Mouse (Mus musculus): Measurements from ENCODE around the gene Rnf43. TPM values are rescaled to one million over a fixed set of nuclear protein-coding genes. Genes with fewer than 3 reads are reported as not detected.

Gene Rnf43
- polyA plus RNA-seq, 1 experiment from 2014 or later: 5.3 TPM

- no peaks in the 10 kb centered on the region for H3K27me3 ChIP-seq (replicated peaks; ENCODE audit: control insufficient read depth, insufficient read depth, low read length)
- H3K4me3 ChIP-seq (ENCODE audit: low read depth, low read length): peak overlapping the region; percentile 16
- H3K36me3 ChIP-seq (ENCODE audit: control insufficient read depth, insufficient read depth, low read length): no peaks in the 10 kb centered on the region
- H3K9ac ChIP-seq (ENCODE audit: low read depth, low read length): peak overlapping the region; percentile 45; the same call in 1 of the 2 replicates
- peak overlapping the region; percentile 45 for H3K4me2 ChIP-seq (ENCODE audit: low read depth, low read length)
- H3K27ac ChIP-seq (replicated peaks; ENCODE audit: low read depth, low read length): peak overlapping the region; percentile 52; the same call in 1 of the 2 replicates
- DNase-seq (ENCODE audit: low spot score) (peak; percentile 84), ATAC-seq (ENCODE audit: low read depth) (peak; percentile 91)
- H3K9me3 ChIP-seq (ENCODE audit: control insufficient read depth, low read length): no peaks in the 10 kb centered on the region
- peaks cover 7% of the 10 kb centered on the region; the same call in 1 of the 2 replicates for H3K4me1 ChIP-seq (ENCODE audit: control insufficient read depth, insufficient read depth, low read length)
- 9% methylated on average over 21 of the region's 21 CpGs for WGBS
Observed at GRCm38 (mm10) chr11:87709513-87710261, 47.2 kb downstream of the Rnf43 start.

GRCm38 (mm10) chr11:87710262-87710615 lies 47.7 kb downstream of the Rnf43 start:
- Histone ChIP-seq H3K4me1 (ENCODE audit: control insufficient read depth, insufficient read depth, low read length) (peaks cover 7% of the 10 kb centered on the region; the same call in 1 of the 2 replicates), H3K27me3 (replicated peaks; ENCODE audit: control insufficient read depth, insufficient read depth, low read length) (no peaks in the 10 kb centered on the region), H3K4me2 (ENCODE audit: low read depth, low read length) (peak overlapping the region; percentile 45), H3K9ac (ENCODE audit: low read depth, low read length) (no peak overlapping the region; the same call in 1 of the 2 replicates), H3K27ac (replicated peaks; ENCODE audit: low read depth, low read length) (peak overlapping the region; percentile 54; the same call in 1 of the 2 replicates), H3K36me3 (ENCODE audit: control insufficient read depth, insufficient read depth, low read length) (no peaks in the 10 kb centered on the region), H3K4me3 (ENCODE audit: low read depth, low read length) (peak overlapping the region; percentile 16), H3K9me3 (ENCODE audit: control insufficient read depth, low read length) (no peaks in the 10 kb centered on the region)
- DNase-seq (ENCODE audit: low spot score) (no peak), ATAC-seq (ENCODE audit: low read depth) (no peak)
- 41% methylated on average over 7 of the region's 7 CpGs for WGBS

- Histone ChIP-seq H3K27ac (replicated peaks; ENCODE audit: low read depth, low read length) (no peak overlapping the region), H3K36me3 (ENCODE audit: control insufficient read depth, insufficient read depth, low read length) (no peaks in the 10 kb centered on the region), H3K4me1 (ENCODE audit: control insufficient read depth, insufficient read depth, low read length) (peaks cover 7% of the 10 kb centered on the region; the same call in 1 of the 2 replicates), H3K9me3 (ENCODE audit: control insufficient read depth, low read length) (no peaks in the 10 kb centered on the region), H3K4me3 (ENCODE audit: low read depth, low read length) (no peak overlapping the region), H3K27me3 (replicated peaks; ENCODE audit: control insufficient read depth, insufficient read depth, low read length) (no peaks in the 10 kb centered on the region), H3K9ac (ENCODE audit: low read depth, low read length) (no peak overlapping the region), H3K4me2 (ENCODE audit: low read depth, low read length) (no peak overlapping the region)
- WGBS: 78% methylated on average over 4 of the region's 4 CpGs
- ATAC-seq (ENCODE audit: low read depth): no peak
- DNase-seq (ENCODE audit: low spot score): no peak
Observed at GRCm38 (mm10) chr11:87712188-87712587, 49.7 kb downstream of the Rnf43 start.

- ATAC-seq (ENCODE audit: low read depth): no peak
- H3K4me1 ChIP-seq (ENCODE audit: control insufficient read depth, insufficient read depth, low read length): no peaks in the 10 kb centered on the region
- no peaks in the 10 kb centered on the region for H3K9me3 ChIP-seq (ENCODE audit: control insufficient read depth, low read length)
- WGBS: 81% methylated on average over 4 of the region's 4 CpGs
- DNase-seq (ENCODE audit: low spot score): no peak
- no peak overlapping the region for H3K4me2 ChIP-seq (ENCODE audit: low read depth, low read length)
- no peak overlapping the region for H3K9ac ChIP-seq (ENCODE audit: low read depth, low read length)
- no peak overlapping the region for H3K27ac ChIP-seq (replicated peaks; ENCODE audit: low read depth, low read length)
- no peaks in the 10 kb centered on the region for H3K27me3 ChIP-seq (replicated peaks; ENCODE audit: control insufficient read depth, insufficient read depth, low read length)
- no peak overlapping the region for H3K4me3 ChIP-seq (ENCODE audit: low read depth, low read length)
- H3K36me3 ChIP-seq (ENCODE audit: control insufficient read depth, insufficient read depth, low read length): no peaks in the 10 kb centered on the region
Observed at GRCm38 (mm10) chr11:87715999-87716398, 53.5 kb downstream of the Rnf43 start.

GRCm38 (mm10) chr11:87719526-87719925 lies 57.0 kb downstream of the Rnf43 start:
- Histone ChIP-seq H3K27ac (replicated peaks; ENCODE audit: low read depth, low read length) (no peak overlapping the region), H3K4me3 (ENCODE audit: low read depth, low read length) (no peak overlapping the region), H3K9me3 (ENCODE audit: control insufficient read depth, low read length) (no peaks in the 10 kb centered on the region), H3K36me3 (ENCODE audit: control insufficient read depth, insufficient read depth, low read length) (no peaks in the 10 kb centered on the region), H3K4me2 (ENCODE audit: low read depth, low read length) (no peak overlapping the region), H3K4me1 (ENCODE audit: control insufficient read depth, insufficient read depth, low read length) (no peaks in the 10 kb centered on the region), H3K9ac (ENCODE audit: low read depth, low read length) (no peak overlapping the region), H3K27me3 (replicated peaks; ENCODE audit: control insufficient read depth, insufficient read depth, low read length) (no peaks in the 10 kb centered on the region)
- DNase-seq (ENCODE audit: low spot score): no peak
- no peak for ATAC-seq (ENCODE audit: low read depth)
- WGBS: 77% methylated on average over 7 of the region's 7 CpGs

- Histone ChIP-seq H3K27me3 (replicated peaks; ENCODE audit: control insufficient read depth, insufficient read depth, low read length) (no peaks in the 10 kb centered on the region), H3K4me1 (ENCODE audit: control insufficient read depth, insufficient read depth, low read length) (peaks cover under 1% of the 10 kb centered on the region; the same call in 1 of the 2 replicates), H3K27ac (replicated peaks; ENCODE audit: low read depth, low read length) (no peak overlapping the region; the same call in 1 of the 2 replicates), H3K9ac (ENCODE audit: low read depth, low read length) (no peak overlapping the region), H3K9me3 (ENCODE audit: control insufficient read depth, low read length) (no peaks in the 10 kb centered on the region), H3K4me3 (ENCODE audit: low read depth, low read length) (no peak overlapping the region), H3K36me3 (ENCODE audit: control insufficient read depth, insufficient read depth, low read length) (no peaks in the 10 kb centered on the region), H3K4me2 (ENCODE audit: low read depth, low read length) (no peak overlapping the region)
- no peak for DNase-seq (ENCODE audit: low spot score)
- ATAC-seq (ENCODE audit: low read depth): no peak
- WGBS: 34% methylated on average over 9 of the region's 9 CpGs
Observed at GRCm38 (mm10) chr11:87720324-87720723, 57.8 kb downstream of the Rnf43 start.

- Histone ChIP-seq H3K27me3 (replicated peaks; ENCODE audit: control insufficient read depth, insufficient read depth, low read length) (no peaks in the 10 kb centered on the region), H3K27ac (replicated peaks; ENCODE audit: low read depth, low read length) (no peak overlapping the region; the same call in 1 of the 2 replicates), H3K9me3 (ENCODE audit: control insufficient read depth, low read length) (no peaks in the 10 kb centered on the region), H3K9ac (ENCODE audit: low read depth, low read length) (no peak overlapping the region), H3K36me3 (ENCODE audit: control insufficient read depth, insufficient read depth, low read length) (no peaks in the 10 kb centered on the region), H3K4me1 (ENCODE audit: control insufficient read depth, insufficient read depth, low read length) (peaks cover 5% of the 10 kb centered on the region; the same call in 1 of the 2 replicates), H3K4me2 (ENCODE audit: low read depth, low read length) (no peak overlapping the region), H3K4me3 (ENCODE audit: low read depth, low read length) (no peak overlapping the region)
- DNase-seq (ENCODE audit: low spot score): no peak
- no peak for ATAC-seq (ENCODE audit: low read depth)
- WGBS: 56% methylated on average over 9 of the region's 9 CpGs
Observed at GRCm38 (mm10) chr11:87720839-87721238, 58.3 kb downstream of the Rnf43 start.

- Histone ChIP-seq H3K4me1 (ENCODE audit: control insufficient read depth, insufficient read depth, low read length) (peaks cover 14% of the 10 kb centered on the region), H3K4me2 (ENCODE audit: low read depth, low read length) (no peak overlapping the region), H3K4me3 (ENCODE audit: low read depth, low read length) (no peak overlapping the region), H3K36me3 (ENCODE audit: control insufficient read depth, insufficient read depth, low read length) (no peaks in the 10 kb centered on the region), H3K27me3 (replicated peaks; ENCODE audit: control insufficient read depth, insufficient read depth, low read length) (no peaks in the 10 kb centered on the region), H3K9me3 (ENCODE audit: control insufficient read depth, low read length) (no peaks in the 10 kb centered on the region), H3K27ac (replicated peaks; ENCODE audit: low read depth, low read length) (no peak overlapping the region), H3K9ac (ENCODE audit: low read depth, low read length) (no peak overlapping the region)
- WGBS: 67% methylated on average over 3 of the region's 3 CpGs
- DNase-seq (ENCODE audit: low spot score) (no peak), ATAC-seq (ENCODE audit: low read depth) (no peak)
Observed at GRCm38 (mm10) chr11:87722168-87722567, 59.6 kb downstream of the Rnf43 start.

GRCm38 (mm10) chr11:87722891-87723290 lies 60.4 kb downstream of the Rnf43 start:
- 88% methylated on average over 4 of the region's 4 CpGs for WGBS
- ATAC-seq (ENCODE audit: low read depth) (no peak), DNase-seq (ENCODE audit: low spot score) (no peak)
- no peak overlapping the region for H3K4me2 ChIP-seq (ENCODE audit: low read depth, low read length)
- no peaks in the 10 kb centered on the region for H3K36me3 ChIP-seq (ENCODE audit: control insufficient read depth, insufficient read depth, low read length)
- no peak overlapping the region for H3K27ac ChIP-seq (replicated peaks; ENCODE audit: low read depth, low read length)
- no peak overlapping the region for H3K4me3 ChIP-seq (ENCODE audit: low read depth, low read length)
- H3K9me3 ChIP-seq (ENCODE audit: control insufficient read depth, low read length): no peaks in the 10 kb centered on the region
- H3K9ac ChIP-seq (ENCODE audit: low read depth, low read length): no peak overlapping the region
- peaks cover 14% of the 10 kb centered on the region for H3K4me1 ChIP-seq (ENCODE audit: control insufficient read depth, insufficient read depth, low read length)
- H3K27me3 ChIP-seq (replicated peaks; ENCODE audit: control insufficient read depth, insufficient read depth, low read length): no peaks in the 10 kb centered on the region

Data from embryonic facial prominence, embryonic 14.5 days (tissue).